Mouse (Mus musculus) hindbrain, embryonic 16.5 days (tissue): Measurements from ENCODE around the gene Foxred2. TPM values are rescaled to one million over a fixed set of nuclear protein-coding genes. Genes with fewer than 3 reads are reported as not detected.

ENCODE experiments used
- ATAC-seq: fragments of 200-750 bp; cut with Nextera tagmentation; 2 replicates; pipeline ENCODE4 v1.8.0; 2017; ENCODE audit warnings: moderate TSS enrichment, moderate library complexity
- H3K27ac ChIP-seq: fragments of 300-500 bp; sonication (generic); 2 replicates; pipeline ENCODE4 v1.5.1; 2014; ENCODE audit warnings: low read depth, mild to moderate bottlenecking, control low read depth, low read length, moderate library complexity
- H3K27me3 ChIP-seq: fragments of 300-500 bp; sonication (generic); replicated peaks from 2 replicates; pipeline ENCODE4 v1.6.1; 2014; ENCODE audit warnings: low read length; ENCODE audit not compliant: control insufficient read depth, insufficient read depth
- H3K36me3 ChIP-seq: fragments of 300-500 bp; sonication (generic); 2 replicates; pipeline ENCODE4 v1.6.1; 2014; ENCODE audit warnings: mild to moderate bottlenecking, low read length, moderate library complexity, mixed read lengths; ENCODE audit not compliant: control insufficient read depth, insufficient read depth
- H3K4me1 ChIP-seq: fragments of 300-500 bp; sonication (generic); 2 replicates; pipeline ENCODE4 v1.6.1; 2014; ENCODE audit warnings: low read depth, low read length; ENCODE audit not compliant: control insufficient read depth, insufficient read depth
- H3K4me2 ChIP-seq: fragments of 300-500 bp; sonication (generic); 2 replicates; pipeline ENCODE4 v1.6.1; 2014; ENCODE audit warnings: mild to moderate bottlenecking, low read length, control low read depth, moderate library complexity
- H3K4me3 ChIP-seq: fragments of 300-500 bp; sonication (generic); 2 replicates; pipeline ENCODE4 v1.5.1; 2014; ENCODE audit warnings: mild to moderate bottlenecking, low read length, control low read depth, moderate library complexity
- H3K9ac ChIP-seq: fragments of 300-500 bp; sonication (generic); 2 replicates; pipeline ENCODE4 v1.6.1; 2014; ENCODE audit warnings: low read depth, mild to moderate bottlenecking, control low read depth, low read length, moderate library complexity
- H3K9me3 ChIP-seq: fragments of 300-500 bp; sonication (generic); 2 replicates; pipeline ENCODE4 v1.6.1; 2014; ENCODE audit warnings: mild to moderate bottlenecking, low read length, moderate library complexity; ENCODE audit not compliant: control insufficient read depth
- WGBS: fragments of 180-500 bp; shearing (Covaris S2); extraction: QIAGEN DNeasy Blood & Tissue Kit; methylation state at CpG from one replicate; pipeline ENCODE4 v1.1.7; 2014; 5-methylcytosine and 5-hydroxymethylcytosine counted together
- polyA plus RNA-seq: library from polyadenylated mRNA; unstranded; fragments of >200 nt; fragmentation: Nextera tagmentation; extraction: Ambion mirVana; gene quantifications from 2 replicates; pipeline ENCODE4 v1.2.1, GENCODE M21; 2015

The Foxred2 gene
- polyA plus RNA-seq, 1 experiment from 2014 or later = 8.8 TPM

GRCm38 (mm10) chr15:77925195-77925594, 31.3 kb downstream of the Foxred2 start:
- Histone ChIP-seq H3K36me3 (peaks cover 30% of the 10 kb centered on the region), H3K4me1 (peaks cover 16% of the 10 kb centered on the region), H3K27ac (no peak overlapping the region), H3K9ac (no peak overlapping the region), H3K9me3 (no peaks in the 10 kb centered on the region), H3K4me2 (no peak overlapping the region), H3K4me3 (no peak overlapping the region), H3K27me3 (no peaks in the 10 kb centered on the region)
- 92% methylated on average over 2 of the region's 2 CpGs for WGBS
- no peak for ATAC-seq

DNA sequence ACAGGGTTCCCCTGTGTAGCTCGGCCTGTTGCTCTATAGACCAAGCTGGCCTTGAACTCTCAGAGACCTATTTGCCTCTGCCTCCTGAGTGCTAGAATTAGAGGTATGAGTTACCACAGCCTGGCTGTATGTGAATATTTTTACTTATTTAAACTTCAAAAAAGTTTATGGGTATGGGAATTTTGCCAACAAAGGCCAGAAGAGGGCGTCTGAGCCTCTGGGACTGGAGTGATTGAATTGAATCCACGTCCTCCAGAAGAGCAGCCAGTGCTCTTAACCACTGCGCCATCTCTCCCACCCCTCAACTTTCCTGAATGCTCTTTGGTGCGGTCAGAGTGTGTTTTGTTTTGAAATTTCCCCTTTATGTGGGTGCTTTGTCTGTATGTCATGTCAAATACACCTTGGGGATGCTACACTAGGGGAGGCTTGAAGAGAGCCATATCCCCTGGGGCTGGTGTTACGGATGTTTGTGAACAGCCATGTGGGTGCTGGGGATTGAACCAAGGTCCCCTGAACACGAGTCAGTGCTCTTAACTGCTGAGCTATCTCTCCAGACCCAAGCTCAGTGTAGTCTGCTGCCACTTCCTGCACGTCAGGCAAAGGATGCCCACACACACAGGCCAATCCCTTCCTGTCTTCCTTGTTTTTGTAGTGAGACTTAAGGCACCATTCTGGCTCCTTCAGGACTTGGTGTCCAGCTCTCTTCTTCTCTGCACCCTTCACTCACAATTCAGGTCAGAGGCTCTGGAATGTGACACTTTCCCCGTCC, 33.1 kb downstream of the Foxred2 start:
- Histone ChIP-seq H3K27ac (no peak overlapping the region), H3K9me3 (no peaks in the 10 kb centered on the region), H3K4me3 (no peak overlapping the region), H3K4me1 (peaks cover 9% of the 10 kb centered on the region), H3K4me2 (no peak overlapping the region), H3K9ac (no peak overlapping the region), H3K36me3 (peaks cover 36% of the 10 kb centered on the region), H3K27me3 (no peaks in the 10 kb centered on the region)
- ATAC-seq = no peak
- 70% methylated on average over 9 of the region's 9 CpGs for WGBS

DNA sequence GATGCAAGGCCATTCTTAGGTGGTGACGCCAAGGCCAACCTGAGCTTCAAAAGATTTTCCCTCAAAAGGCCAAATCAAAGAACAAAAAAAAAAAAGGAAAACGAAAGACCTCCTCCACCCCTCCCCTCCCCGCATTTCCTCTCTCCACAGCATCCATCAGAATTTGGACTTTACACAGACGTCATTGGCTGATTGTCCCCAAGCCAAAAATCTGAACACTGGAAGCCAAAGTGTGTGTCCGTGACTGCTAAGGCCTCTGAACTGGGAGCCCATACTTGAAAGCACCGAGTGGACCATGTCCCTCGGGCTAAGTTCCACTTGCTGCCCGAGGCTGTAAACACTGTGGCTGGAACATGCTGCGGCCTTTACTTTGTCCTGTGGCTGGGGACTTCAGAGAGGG, 33.8 kb downstream of the Foxred2 start:
- peaks cover 36% of the 10 kb centered on the region for H3K36me3 ChIP-seq
- H3K9ac ChIP-seq = no peak overlapping the region
- no peaks in the 10 kb centered on the region for H3K27me3 ChIP-seq
- no peak overlapping the region for H3K4me3 ChIP-seq
- H3K27ac ChIP-seq = no peak overlapping the region
- 86% methylated on average over 9 of the region's 9 CpGs for WGBS
- ATAC-seq = no peak
- no peak overlapping the region for H3K4me2 ChIP-seq
- H3K9me3 ChIP-seq = no peaks in the 10 kb centered on the region
- H3K4me1 ChIP-seq = peaks cover 5% of the 10 kb centered on the region

- no peak overlapping the region for H3K27ac ChIP-seq
- no peak for ATAC-seq
- 93% methylated on average over 6 of the region's 6 CpGs for WGBS
- H3K4me1 ChIP-seq = no peaks in the 10 kb centered on the region
- H3K9me3 ChIP-seq = no peaks in the 10 kb centered on the region
- H3K4me2 ChIP-seq = no peak overlapping the region
- H3K4me3 ChIP-seq = no peak overlapping the region
- no peaks in the 10 kb centered on the region for H3K27me3 ChIP-seq
- peaks cover 33% of the 10 kb centered on the region for H3K36me3 ChIP-seq
- H3K9ac ChIP-seq = no peak overlapping the region
Measured at GRCm38 (mm10) chr15:77921636-77922035, 34.9 kb downstream of the Foxred2 start.

DNA sequence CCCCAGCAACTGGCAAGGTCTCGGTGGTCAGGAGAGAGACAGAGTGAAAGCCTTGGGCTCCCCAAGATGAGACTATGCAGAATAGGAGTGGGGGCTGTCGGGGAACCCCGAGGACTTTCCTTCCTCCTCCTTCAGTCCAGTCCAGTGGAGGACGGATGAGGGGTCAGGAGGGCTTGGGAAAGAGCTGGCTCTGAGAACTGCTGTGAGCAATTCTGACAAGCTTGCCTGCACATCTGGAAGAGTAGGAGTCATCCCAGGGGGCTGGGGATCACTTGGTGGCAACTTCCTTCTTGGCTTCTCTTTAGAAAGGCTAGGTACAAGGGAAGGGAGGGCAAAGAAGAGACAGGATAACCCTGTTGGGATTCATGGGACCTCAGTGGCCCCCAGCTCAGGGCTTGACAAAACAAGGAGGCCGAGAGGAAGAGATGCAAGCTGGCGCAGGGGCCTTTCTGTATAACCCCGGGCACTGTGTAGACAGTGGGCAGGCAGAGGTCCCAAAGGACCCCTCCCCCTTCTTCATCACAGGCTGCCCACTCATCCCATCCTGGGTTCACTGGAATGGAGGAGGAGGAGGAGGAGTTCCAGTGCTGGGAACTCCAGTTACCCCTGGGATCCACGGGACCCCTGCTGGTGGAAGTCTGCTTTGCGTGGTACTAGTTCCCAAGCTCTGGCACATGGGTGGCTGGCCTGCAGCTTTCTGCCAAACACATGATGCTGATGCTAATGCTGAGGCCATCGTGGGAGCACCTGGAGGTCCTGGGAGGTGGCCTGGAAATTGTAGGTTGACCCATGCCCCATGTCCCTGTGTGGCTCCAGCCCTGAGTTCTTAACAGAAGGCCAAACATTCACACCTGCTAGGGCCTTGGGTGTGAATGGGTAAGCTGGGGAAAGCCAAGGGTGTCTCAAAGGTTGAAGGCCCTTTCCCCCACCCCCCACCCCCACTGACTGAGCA, 35.7 kb downstream of the Foxred2 start:
- no peak overlapping the region for H3K27ac ChIP-seq
- no peaks in the 10 kb centered on the region for H3K9me3 ChIP-seq
- no peak overlapping the region for H3K4me2 ChIP-seq
- no peaks in the 10 kb centered on the region for H3K27me3 ChIP-seq
- peaks cover 31% of the 10 kb centered on the region for H3K36me3 ChIP-seq
- no peak overlapping the region for H3K4me3 ChIP-seq
- H3K9ac ChIP-seq = no peak overlapping the region
- 89% methylated on average over 10 of the region's 10 CpGs for WGBS
- no peak for ATAC-seq
- H3K4me1 ChIP-seq = no peaks in the 10 kb centered on the region

DNA sequence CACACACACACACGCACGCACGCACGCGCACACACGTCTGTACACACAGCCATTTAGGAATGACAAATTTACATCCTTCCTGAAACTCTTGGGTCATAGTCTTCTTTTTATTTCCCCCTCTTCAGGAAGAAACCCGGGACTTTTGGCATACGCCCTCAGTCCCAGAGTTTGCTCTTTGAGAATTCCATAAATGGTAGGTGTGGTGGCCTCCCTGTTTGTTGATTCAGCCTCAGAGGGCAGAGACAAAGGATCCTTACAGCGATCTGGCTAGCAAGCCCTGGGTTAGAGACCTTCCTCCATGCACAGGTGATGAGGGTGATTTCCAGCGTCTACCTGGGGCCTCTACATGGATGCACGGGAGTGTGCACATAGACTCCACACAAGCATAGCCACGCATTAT, 37.1 kb downstream of the Foxred2 start:
- H3K9ac ChIP-seq = no peak overlapping the region
- no peak for ATAC-seq
- peaks cover 36% of the 10 kb centered on the region for H3K36me3 ChIP-seq

GRCm38 (mm10) chr15:77916851-77917544, 39.5 kb downstream of the Foxred2 start:
- Histone ChIP-seq H3K9ac (no peak overlapping the region), H3K9me3 (no peaks in the 10 kb centered on the region), H3K27ac (no peak overlapping the region), H3K27me3 (no peaks in the 10 kb centered on the region), H3K4me1 (no peaks in the 10 kb centered on the region), H3K36me3 (peaks cover 19% of the 10 kb centered on the region), H3K4me3 (no peak overlapping the region), H3K4me2 (no peak overlapping the region)
- peak; percentile 57 for ATAC-seq
- WGBS = 42% methylated on average over 8 of the region's 8 CpGs

More for the DNA sequence above, 37.1 kb downstream of the Foxred2 start:
- no peaks in the 10 kb centered on the region for H3K9me3 ChIP-seq
- no peak overlapping the region for H3K4me2 ChIP-seq
- no peak overlapping the region for H3K27ac ChIP-seq
- H3K27me3 ChIP-seq = no peaks in the 10 kb centered on the region
- H3K4me1 ChIP-seq = no peaks in the 10 kb centered on the region
- H3K4me3 ChIP-seq = no peak overlapping the region
- 87% methylated on average over 12 of the region's 12 CpGs for WGBS

DNA sequence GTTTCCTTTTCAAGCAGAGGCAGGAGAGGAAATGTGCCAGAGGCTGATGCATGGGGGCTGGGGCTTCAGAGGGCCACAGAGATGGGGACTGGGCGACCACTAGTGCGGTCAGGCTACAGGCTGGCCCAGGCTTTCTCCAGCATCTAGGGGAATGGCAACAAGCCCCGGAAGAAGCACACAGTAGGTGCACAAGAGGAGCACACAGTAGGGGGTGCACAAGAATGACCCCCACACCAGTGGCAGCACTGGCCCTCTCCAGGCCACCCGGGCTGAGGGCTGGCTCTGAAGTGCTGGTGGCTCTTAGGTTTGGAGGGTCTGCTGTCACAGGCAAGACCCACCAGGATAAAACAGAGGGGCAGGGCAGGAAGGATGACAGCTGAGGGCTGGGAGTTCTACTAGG, 41.2 kb downstream of the Foxred2 start:
- Histone ChIP-seq H3K27me3 (no peaks in the 10 kb centered on the region), H3K4me3 (no peak overlapping the region), H3K9ac (no peak overlapping the region), H3K4me2 (no peak overlapping the region), H3K9me3 (no peaks in the 10 kb centered on the region), H3K36me3 (peaks cover 13% of the 10 kb centered on the region), H3K4me1 (no peaks in the 10 kb centered on the region), H3K27ac (no peak overlapping the region)
- ATAC-seq = no peak
- WGBS = 89% methylated on average over 4 of the region's 4 CpGs

DNA sequence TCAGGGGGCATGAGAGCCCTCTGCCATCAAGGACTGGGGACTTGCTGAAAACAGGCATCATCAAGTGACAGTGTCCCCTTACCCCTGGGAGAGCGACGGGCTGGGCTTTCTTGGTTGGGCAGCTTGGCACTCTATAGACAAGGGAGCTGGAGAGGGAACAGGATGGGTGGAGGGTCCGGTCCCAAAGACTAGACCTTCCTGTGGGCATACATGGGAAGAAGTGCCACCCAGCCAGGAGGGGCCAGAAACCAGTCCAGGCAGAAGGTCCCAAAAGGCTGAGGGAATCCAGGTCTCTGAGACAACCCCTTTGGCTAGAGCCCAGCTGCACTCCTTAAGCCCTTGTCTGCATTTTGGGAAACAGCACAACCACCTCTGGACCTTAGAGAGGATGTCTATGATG, 42.0 kb downstream of the Foxred2 start:
- Histone ChIP-seq H3K27me3 (no peaks in the 10 kb centered on the region), H3K4me1 (no peaks in the 10 kb centered on the region), H3K36me3 (peaks cover 11% of the 10 kb centered on the region), H3K4me2 (no peak overlapping the region), H3K4me3 (no peak overlapping the region), H3K27ac (no peak overlapping the region), H3K9ac (no peak overlapping the region), H3K9me3 (no peaks in the 10 kb centered on the region)
- ATAC-seq = no peak
- 96% methylated on average over 3 of the region's 3 CpGs for WGBS
